Mouse (Mus musculus) olfactory bulb, adult 2 months (tissue): ENCODE measurements around the gene Tex22. TPM values are rescaled to one million over a fixed set of nuclear protein-coding genes. Genes with fewer than 3 reads are reported as not detected.

Experiments used
- H3K27ac ChIP-seq: fragments of 200-500 bp; 2 replicates; pipeline ENCODE4 v1.5.1; 2012; ENCODE audit warnings: low read depth, low read length; ENCODE audit not compliant: insufficient read depth
- H3K4me1 ChIP-seq: fragments of 200-500 bp; 2 replicates; pipeline ENCODE4 v1.6.1; 2012; ENCODE audit warnings: low read length; ENCODE audit not compliant: control insufficient read depth, insufficient read depth
- H3K4me3 ChIP-seq: fragments of 200-500 bp; 2 replicates; pipeline ENCODE4 v1.5.1; 2012; ENCODE audit warnings: mild to moderate bottlenecking, low read depth, low read length, moderate library complexity; ENCODE audit not compliant: insufficient read depth
- CTCF ChIP-seq: fragments of 200-500 bp; IDR thresholded peaks from 2 replicates; pipeline ENCODE4 v1.5.1; 2012; ENCODE audit warnings: low read depth, mild to moderate bottlenecking, low read length, moderate library complexity; ENCODE audit not compliant: insufficient read depth
- POLR2A ChIP-seq: fragments of 200-500 bp; IDR thresholded peaks from 2 replicates; pipeline ENCODE4 v1.6.1; 2012; ENCODE audit warnings: mild to moderate bottlenecking, low read depth, low read length, moderate library complexity; ENCODE audit not compliant: insufficient read depth
- WGBS: fragments of 180-500 bp; shearing (Covaris S2); methylation state at CpG from one replicate; pipeline ENCODE4 v1.1.7; 2018; 5-methylcytosine and 5-hydroxymethylcytosine counted together
- polyA plus RNA-seq: library from polyadenylated mRNA; stranded (reverse); fragments of >200 nt; gene quantifications from 2 replicates; pipeline ENCODE4 v1.2.4, GENCODE M21; 2012; ENCODE audit warnings: low replicate concordance; ENCODE audit not compliant: missing spikeins, insufficient read depth, insufficient read length

Gene Tex22
- polyA plus RNA-seq, 1 experiment = not detected

GRCm38 (mm10) chr12:113108528-113109283, 34.4 kb downstream of the Tex22 start:
- WGBS = 79% methylated on average over 17 of the region's 17 CpGs
- Histone ChIP-seq H3K4me1 (peaks cover 18% of the 10 kb centered on the region; the same call in 1 of the 2 replicates), H3K27ac (no peak overlapping the region), H3K4me3 (no peak overlapping the region)
- TF ChIP-seq POLR2A (no peak), CTCF (no peak)

- TF ChIP-seq POLR2A = no peak
- no peak for TF ChIP-seq CTCF
- WGBS = 59% methylated on average over 10 of the region's 10 CpGs
- Histone ChIP-seq H3K27ac (no peak overlapping the region), H3K4me1 (peaks cover 15% of the 10 kb centered on the region), H3K4me3 (no peak overlapping the region)
Observed at GRCm38 (mm10) chr12:113109801-113110200, 35.5 kb downstream of the Tex22 start.

- no peak for TF ChIP-seq POLR2A
- TF ChIP-seq CTCF = no peak
- Histone ChIP-seq H3K4me1 (peaks cover 5% of the 10 kb centered on the region), H3K4me3 (no peak overlapping the region), H3K27ac (no peak overlapping the region)
- WGBS = 87% methylated on average over 4 of the region's 4 CpGs
Observed at GRCm38 (mm10) chr12:113114141-113114540, 39.8 kb downstream of the Tex22 start.

GRCm38 (mm10) chr12:113114856-113115538, 40.7 kb downstream of the Tex22 start:
- 71% methylated on average over 16 of the region's 16 CpGs for WGBS
- Histone ChIP-seq H3K4me1 (peaks cover 6% of the 10 kb centered on the region; the same call in 1 of the 2 replicates), H3K27ac (no peak overlapping the region), H3K4me3 (no peak overlapping the region)
- TF ChIP-seq POLR2A (no peak), CTCF (no peak)

GRCm38 (mm10) chr12:113119516-113120410, 45.5 kb downstream of the Tex22 start:
- WGBS = 83% methylated on average over 20 of the region's 20 CpGs
- Histone ChIP-seq H3K4me3 (no peak overlapping the region), H3K27ac (no peak overlapping the region), H3K4me1 (0 out of 2 replicates have a peak, but pooled peaks cover 4% of the 10 kb centered on the region)
- TF ChIP-seq CTCF (no peak), POLR2A (no peak)

- no peak overlapping the region for H3K4me3 ChIP-seq
- no peak for TF ChIP-seq CTCF
- no peak for TF ChIP-seq POLR2A
- H3K27ac ChIP-seq = no peak overlapping the region
- WGBS = 90% methylated on average over 6 of the region's 6 CpGs
- H3K4me1 ChIP-seq = 0 out of 2 replicates have a peak, but pooled peaks cover under 1% of the 10 kb centered on the region
Observed at GRCm38 (mm10) chr12:113124726-113125125, 50.4 kb downstream of the Tex22 start.

GRCm38 (mm10) chr12:113130732-113131131, 56.4 kb downstream of the Tex22 start:
- TF ChIP-seq POLR2A (no peak), CTCF (no peak)
- WGBS = 96% methylated on average over 8 of the region's 8 CpGs
- Histone ChIP-seq H3K27ac (no peak overlapping the region), H3K4me3 (no peak overlapping the region), H3K4me1 (no peaks in the 10 kb centered on the region)

GRCm38 (mm10) chr12:113131601-113132000, 57.3 kb downstream of the Tex22 start:
- TF ChIP-seq CTCF (no peak), POLR2A (no peak)
- 98% methylated on average over 14 of the region's 14 CpGs for WGBS

GRCm38 (mm10) chr12:113132567-113132966, 58.3 kb downstream of the Tex22 start:
- TF ChIP-seq CTCF (no peak), POLR2A (no peak)
- H3K27ac ChIP-seq = no peak overlapping the region
- 14% methylated on average over 2 of the region's 2 CpGs for WGBS
- no peak overlapping the region for H3K4me3 ChIP-seq
- peaks cover 2% of the 10 kb centered on the region for H3K4me1 ChIP-seq

More at GRCm38 (mm10) chr12:113131601-113132000, 57.3 kb downstream of the Tex22 start:
- Histone ChIP-seq H3K4me1 (no peaks in the 10 kb centered on the region), H3K4me3 (no peak overlapping the region), H3K27ac (no peak overlapping the region)
